Mouse (Mus musculus) adrenal gland, postnatal 25 days (tissue): Measurements from ENCODE around the gene Phf2. TPM values are rescaled to one million over a fixed set of nuclear protein-coding genes. Genes with fewer than 3 reads are reported as not detected.

Source experiments
- DNase-seq: peaks from one replicate; pipeline ENCODE4 v3.0.0; 2021; ENCODE audit warnings: mixed read lengths
- total RNA-seq: library from RNA; stranded (reverse); gene quantifications from 2 replicates; pipeline ENCODE4 v1.2.3, GENCODE M21; 2021

The Phf2 gene
- total RNA-seq, 1 experiment from 2014 or later = 42.7 TPM

GRCm38 (mm10) chr13:48807481-48808031 lies 63.4 kb downstream of the Phf2 start:
- peak; percentile 54 for DNase-seq

GRCm38 (mm10) chr13:48802181-48802580 lies 68.7 kb downstream of the Phf2 start:
- peak; percentile 35 for DNase-seq

GRCm38 (mm10) chr13:48800850-48801546 lies 69.9 kb downstream of the Phf2 start:
- peak; percentile 77 for DNase-seq

- DNase-seq = peak; percentile 26
These were observed 72.6 kb downstream of the Phf2 start for GRCm38 (mm10) chr13:48798256-48798771.

GRCm38 (mm10) chr13:48796906-48797305 lies 74.0 kb downstream of the Phf2 start:
- DNase-seq = no peak

- DNase-seq = no peak
These were observed 75.2 kb downstream of the Phf2 start for GRCm38 (mm10) chr13:48795711-48796110.

- no peak for DNase-seq
These were observed 86.2 kb downstream of the Phf2 start for GRCm38 (mm10) chr13:48784594-48785298.

GRCm38 (mm10) chr13:48784151-48784550 lies 86.8 kb downstream of the Phf2 start:
- no peak for DNase-seq

GRCm38 (mm10) chr13:48782727-48783725 lies 87.9 kb downstream of the Phf2 start:
- DNase-seq = peak; percentile 85

GRCm38 (mm10) chr13:48780345-48781010 lies 90.4 kb downstream of the Phf2 start:
- no peak for DNase-seq

GRCm38 (mm10) chr13:48779592-48780344 lies 91.2 kb downstream of the Phf2 start:
- no peak for DNase-seq

- DNase-seq = no peak
These were observed 92.8 kb downstream of the Phf2 start for GRCm38 (mm10) chr13:48778138-48778537.

- DNase-seq = no peak
These were observed 96.4 kb downstream of the Phf2 start for GRCm38 (mm10) chr13:48774506-48774905.

- DNase-seq = no peak
These were observed 102.8 kb downstream of the Phf2 start for GRCm38 (mm10) chr13:48768109-48768508.

GRCm38 (mm10) chr13:48763701-48764245 lies 107.1 kb downstream of the Phf2 start:
- no peak for DNase-seq

- DNase-seq = no peak
These were observed 110.0 kb downstream of the Phf2 start for GRCm38 (mm10) chr13:48760855-48761436.

- no peak for DNase-seq
These were observed 114.2 kb downstream of the Phf2 start for GRCm38 (mm10) chr13:48756769-48757168.
